Mouse (Mus musculus): ENCODE results near the gene Zfp281. TPM values are rescaled to one million over a fixed set of nuclear protein-coding genes. Genes with fewer than 3 reads are reported as not detected.

The Zfp281 gene
- polyA plus RNA-seq, 1 experiment from 2014 or later: 19.0 TPM

DNA sequence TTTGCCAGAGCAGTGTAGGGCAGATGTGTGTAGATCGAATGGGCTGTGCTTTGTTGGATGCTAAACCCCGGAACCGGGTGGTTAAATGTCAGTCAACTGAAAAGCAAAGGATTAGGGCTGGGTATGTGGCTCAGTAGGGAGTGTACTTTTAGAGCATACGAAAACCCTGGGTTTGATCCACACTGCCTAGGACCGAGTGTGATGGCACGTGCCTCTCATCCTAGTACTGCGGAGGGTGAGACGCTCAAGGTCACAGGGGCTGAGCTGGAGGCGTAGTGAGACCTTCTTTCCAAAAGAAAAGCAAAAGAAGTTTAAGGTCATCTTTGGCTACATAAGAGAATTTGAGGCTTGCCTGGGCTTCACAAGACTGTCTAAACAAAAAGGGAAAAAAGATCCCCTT lies 34.6 kb downstream of the Zfp281 start:
- H3K27ac ChIP-seq: no peak overlapping the region
- no peaks in the 10 kb centered on the region for H3K36me3 ChIP-seq (ENCODE audit: insufficient read depth, low read length)
- H3K9me3 ChIP-seq (replicated peaks; ENCODE audit: low read length): no peaks in the 10 kb centered on the region
- ATAC-seq (replicated peaks; ENCODE audit: low FRiP score, low read depth) (no peak), DNase-seq (ENCODE audit: low spot score) (no peak)
- H3K9ac ChIP-seq (ENCODE audit: low read depth, low read length): no peak overlapping the region
- 75% methylated on average over 9 of the region's 9 CpGs for WGBS
- no peaks in the 10 kb centered on the region for H3K27me3 ChIP-seq (ENCODE audit: insufficient read depth, low read length)
- no peak for TF ChIP-seq CTCF (IDR thresholded peaks at IDR 0.05; ENCODE audit: low read depth)
- no peak overlapping the region for H3K4me3 ChIP-seq (replicated peaks; ENCODE audit: low read depth, low read length)
- no peaks in the 10 kb centered on the region for H3K4me1 ChIP-seq (replicated peaks; ENCODE audit: insufficient read depth, low read length)
- H3K4me2 ChIP-seq (ENCODE audit: low read length): no peak overlapping the region

DNA sequence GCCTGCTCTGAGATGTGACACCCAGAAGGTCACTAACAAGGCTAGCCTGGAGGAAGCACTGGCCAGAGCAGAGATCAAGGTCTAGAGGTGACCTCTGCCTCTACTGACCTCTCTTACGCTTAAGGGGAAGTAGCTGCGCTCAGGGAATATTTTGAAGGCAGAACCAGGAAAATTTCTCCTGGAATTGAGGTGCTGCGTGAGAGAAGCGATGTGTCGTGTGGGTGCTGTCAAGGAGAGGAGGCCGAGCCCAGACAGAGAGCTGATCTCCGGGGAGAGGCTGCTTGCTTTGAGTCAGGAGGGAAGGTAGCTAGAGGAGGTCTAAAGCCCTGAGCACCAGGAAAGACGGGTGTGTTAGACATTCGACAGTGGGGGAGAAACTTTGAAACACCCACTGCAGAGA lies 35.2 kb downstream of the Zfp281 start:
- no peak overlapping the region for H3K4me2 ChIP-seq (ENCODE audit: low read length)
- no peaks in the 10 kb centered on the region for H3K4me1 ChIP-seq (replicated peaks; ENCODE audit: insufficient read depth, low read length)
- H3K9me3 ChIP-seq (replicated peaks; ENCODE audit: low read length): no peaks in the 10 kb centered on the region
- H3K27me3 ChIP-seq (ENCODE audit: insufficient read depth, low read length): no peaks in the 10 kb centered on the region
- 67% methylated on average over 9 of the region's 9 CpGs for WGBS
- H3K9ac ChIP-seq (ENCODE audit: low read depth, low read length): no peak overlapping the region
- H3K36me3 ChIP-seq (ENCODE audit: insufficient read depth, low read length): no peaks in the 10 kb centered on the region
- TF ChIP-seq CTCF (IDR thresholded peaks at IDR 0.05; ENCODE audit: low read depth): no peak
- DNase-seq (ENCODE audit: low spot score) (no peak), ATAC-seq (replicated peaks; ENCODE audit: low FRiP score, low read depth) (no peak)
- no peak overlapping the region for H3K4me3 ChIP-seq (replicated peaks; ENCODE audit: low read depth, low read length)
- no peak overlapping the region for H3K27ac ChIP-seq

DNA sequence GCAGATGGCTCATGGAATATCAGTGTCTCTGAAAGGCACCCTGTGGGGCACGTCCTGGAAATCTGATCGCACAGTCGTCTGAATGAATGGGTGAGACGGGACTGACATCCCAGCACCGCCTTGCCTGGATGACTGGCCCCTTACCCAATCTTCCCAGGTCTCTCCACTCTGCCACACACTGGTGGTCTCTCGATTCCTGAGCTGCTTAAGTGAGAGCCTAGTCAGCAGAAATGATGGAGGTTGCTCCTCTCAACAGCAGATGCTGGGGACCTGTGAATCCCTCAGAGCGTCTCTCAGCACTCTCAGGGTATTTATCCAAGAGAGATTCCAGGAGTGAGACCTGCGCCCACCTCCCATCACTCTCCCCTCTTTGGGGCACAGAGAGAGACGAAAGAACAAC lies 36.8 kb downstream of the Zfp281 start:
- Histone ChIP-seq H3K9ac (ENCODE audit: low read depth, low read length) (no peak overlapping the region), H3K36me3 (ENCODE audit: insufficient read depth, low read length) (no peaks in the 10 kb centered on the region), H3K9me3 (replicated peaks; ENCODE audit: low read length) (no peaks in the 10 kb centered on the region), H3K4me3 (replicated peaks; ENCODE audit: low read depth, low read length) (no peak overlapping the region), H3K4me1 (replicated peaks; ENCODE audit: insufficient read depth, low read length) (no peaks in the 10 kb centered on the region), H3K4me2 (ENCODE audit: low read length) (no peak overlapping the region), H3K27ac (no peak overlapping the region), H3K27me3 (ENCODE audit: insufficient read depth, low read length) (no peaks in the 10 kb centered on the region)
- WGBS: 43% methylated on average over 9 of the region's 9 CpGs
- DNase-seq (ENCODE audit: low spot score) (no peak), ATAC-seq (replicated peaks; ENCODE audit: low FRiP score, low read depth) (no peak)
- TF ChIP-seq CTCF (IDR thresholded peaks at IDR 0.05; ENCODE audit: low read depth): no peak

DNA sequence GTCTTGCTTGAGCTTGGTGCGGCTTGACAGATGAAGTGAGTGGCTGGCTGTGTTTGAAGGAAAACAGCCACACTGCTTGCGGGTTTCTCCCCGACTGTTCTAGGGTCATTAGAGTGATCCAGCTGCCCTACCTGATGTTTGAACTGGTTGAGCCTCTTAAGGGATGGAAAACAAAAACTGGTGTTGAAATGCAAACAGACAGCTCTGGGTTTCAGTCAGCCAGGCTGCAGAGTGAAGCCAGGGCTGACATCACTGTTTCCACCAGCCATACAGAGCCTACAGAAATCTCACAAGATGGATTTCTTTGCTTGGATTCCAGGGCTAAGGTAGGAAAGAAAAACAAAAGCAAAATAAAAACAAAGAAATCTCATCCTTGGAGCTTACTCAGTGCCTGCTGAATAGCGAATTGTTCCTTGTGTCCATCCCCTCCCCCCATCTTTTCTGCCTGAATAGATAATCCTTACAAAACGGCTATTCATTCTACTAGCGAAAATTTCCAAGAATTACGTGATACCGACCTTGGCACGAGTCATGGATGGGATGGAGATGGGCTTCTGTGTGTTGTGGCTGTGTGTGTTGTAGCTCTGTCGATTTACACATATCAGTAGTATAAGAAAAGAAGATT lies 37.4 kb downstream of the Zfp281 start:
- Histone ChIP-seq H3K4me2 (ENCODE audit: low read length) (no peak overlapping the region), H3K36me3 (ENCODE audit: insufficient read depth, low read length) (no peaks in the 10 kb centered on the region), H3K9ac (ENCODE audit: low read depth, low read length) (no peak overlapping the region), H3K4me3 (replicated peaks; ENCODE audit: low read depth, low read length) (no peak overlapping the region), H3K27ac (no peak overlapping the region), H3K27me3 (ENCODE audit: insufficient read depth, low read length) (no peaks in the 10 kb centered on the region), H3K9me3 (replicated peaks; ENCODE audit: low read length) (no peaks in the 10 kb centered on the region), H3K4me1 (replicated peaks; ENCODE audit: insufficient read depth, low read length) (no peaks in the 10 kb centered on the region)
- TF ChIP-seq CTCF (IDR thresholded peaks at IDR 0.05; ENCODE audit: low read depth): no peak
- no peak for ATAC-seq (replicated peaks; ENCODE audit: low FRiP score, low read depth)
- 44% methylated on average over 10 of the region's 10 CpGs for WGBS
- no peak for DNase-seq (ENCODE audit: low spot score)

DNA sequence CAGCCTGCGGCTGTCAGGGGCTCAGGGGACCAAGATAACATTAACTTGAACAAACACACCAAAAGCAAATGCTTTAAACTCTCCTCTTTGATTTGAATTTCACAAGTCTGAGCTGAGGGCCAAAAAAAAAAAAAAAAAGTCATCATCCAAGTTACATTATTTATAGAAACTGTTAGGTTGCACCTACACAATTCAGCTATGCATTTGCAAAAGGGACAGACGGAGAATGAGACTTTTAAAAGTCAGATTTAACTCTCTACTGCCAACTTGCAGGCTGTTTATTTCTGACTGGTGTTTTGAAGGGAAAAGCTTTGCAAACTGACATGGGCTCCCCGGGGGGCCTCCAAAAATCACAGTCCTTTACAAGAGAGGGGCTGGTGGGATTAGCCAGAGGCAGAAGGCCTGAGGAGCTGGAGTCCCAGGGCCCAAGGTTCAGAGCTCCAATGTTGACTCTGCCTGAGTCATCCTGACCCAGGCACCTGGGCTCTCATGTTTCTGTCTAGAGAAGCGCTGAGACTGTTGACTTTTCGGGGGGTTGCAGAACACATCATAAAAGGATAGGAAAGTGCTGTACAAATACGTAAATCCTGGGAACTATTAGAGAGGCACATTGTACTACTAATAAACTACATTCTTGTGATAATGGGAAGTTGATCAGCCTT lies 40.4 kb downstream of the Zfp281 start:
- Histone ChIP-seq H3K27ac (no peak overlapping the region), H3K9me3 (replicated peaks; ENCODE audit: low read length) (no peaks in the 10 kb centered on the region), H3K4me1 (replicated peaks; ENCODE audit: insufficient read depth, low read length) (no peaks in the 10 kb centered on the region), H3K9ac (ENCODE audit: low read depth, low read length) (no peak overlapping the region), H3K4me2 (ENCODE audit: low read length) (no peak overlapping the region), H3K36me3 (ENCODE audit: insufficient read depth, low read length) (no peaks in the 10 kb centered on the region), H3K4me3 (replicated peaks; ENCODE audit: low read depth, low read length) (no peak overlapping the region), H3K27me3 (ENCODE audit: insufficient read depth, low read length) (no peaks in the 10 kb centered on the region)
- WGBS: 37% methylated on average over 6 of the region's 6 CpGs
- ATAC-seq (replicated peaks; ENCODE audit: low FRiP score, low read depth) (no peak), DNase-seq (ENCODE audit: low spot score) (no peak)
- no peak for TF ChIP-seq CTCF (IDR thresholded peaks at IDR 0.05; ENCODE audit: low read depth)

DNA sequence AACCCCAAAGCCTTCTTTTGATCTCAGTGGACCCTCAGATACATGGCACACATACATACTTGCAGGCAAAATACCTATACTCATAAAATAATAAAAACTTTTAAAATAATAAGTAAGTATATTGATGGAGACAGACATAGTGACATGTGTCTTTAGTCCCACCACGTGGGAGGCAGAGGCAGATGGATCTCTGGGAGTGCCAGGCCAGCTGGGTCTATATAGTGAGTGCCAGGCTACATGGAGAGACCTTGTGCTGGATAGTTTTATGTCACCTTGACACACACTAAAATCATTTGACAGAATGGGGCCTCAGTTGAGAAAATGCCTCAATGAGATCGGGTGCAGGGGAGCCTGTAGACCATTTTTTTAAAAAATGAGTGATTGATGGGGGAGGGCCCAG lies 41.8 kb downstream of the Zfp281 start:
- no peak for TF ChIP-seq CTCF (IDR thresholded peaks at IDR 0.05; ENCODE audit: low read depth)
- 63% methylated on average over 2 of the region's 2 CpGs for WGBS

More for the DNA sequence above, 41.8 kb downstream of the Zfp281 start:
- no peak overlapping the region for H3K4me3 ChIP-seq (replicated peaks; ENCODE audit: low read depth, low read length)
- no peak overlapping the region for H3K27ac ChIP-seq
- DNase-seq (ENCODE audit: low spot score) (no peak), ATAC-seq (replicated peaks; ENCODE audit: low FRiP score, low read depth) (no peak)
- H3K4me2 ChIP-seq (ENCODE audit: low read length): no peak overlapping the region
- H3K9me3 ChIP-seq (replicated peaks; ENCODE audit: low read length): no peaks in the 10 kb centered on the region
- H3K36me3 ChIP-seq (ENCODE audit: insufficient read depth, low read length): no peaks in the 10 kb centered on the region
- no peaks in the 10 kb centered on the region for H3K27me3 ChIP-seq (ENCODE audit: insufficient read depth, low read length)
- no peak overlapping the region for H3K9ac ChIP-seq (ENCODE audit: low read depth, low read length)
- H3K4me1 ChIP-seq (replicated peaks; ENCODE audit: insufficient read depth, low read length): no peaks in the 10 kb centered on the region

Data from kidney, postnatal 0 days (tissue).